Mouse (Mus musculus) G1E (cell line): Measurements from ENCODE around the gene Lsm2.

ENCODE experiments used
- CTCF ChIP-seq: IDR thresholded peaks from 2 replicates; pipeline ENCODE4 v1.5.1; 2012; ENCODE audit warnings: low read depth, low read length, inconsistent platforms, mixed read lengths
- GATA1 ChIP-seq: IDR thresholded peaks from 2 replicates; pipeline ENCODE4 v1.6.1; 2012; ENCODE audit warnings: borderline replicate concordance, low read length, inconsistent platforms, mixed read lengths
- GATA2 ChIP-seq: IDR thresholded peaks from 2 replicates; pipeline ENCODE4 v1.6.1; 2012; ENCODE audit warnings: low read depth, low read length, inconsistent platforms, borderline replicate concordance
- POLR2AphosphoS5 ChIP-seq: IDR thresholded peaks from 2 replicates; pipeline ENCODE4 v1.6.1; 2012; ENCODE audit warnings: low read depth, low read length, inconsistent platforms; ENCODE audit not compliant: insufficient replicate concordance
- TAL1 ChIP-seq: conservative IDR thresholded peaks from 2 replicates; pipeline ENCODE4 v1.6.1; 2012; ENCODE audit warnings: low read depth, low read length, inconsistent platforms, mixed read lengths

DNA sequence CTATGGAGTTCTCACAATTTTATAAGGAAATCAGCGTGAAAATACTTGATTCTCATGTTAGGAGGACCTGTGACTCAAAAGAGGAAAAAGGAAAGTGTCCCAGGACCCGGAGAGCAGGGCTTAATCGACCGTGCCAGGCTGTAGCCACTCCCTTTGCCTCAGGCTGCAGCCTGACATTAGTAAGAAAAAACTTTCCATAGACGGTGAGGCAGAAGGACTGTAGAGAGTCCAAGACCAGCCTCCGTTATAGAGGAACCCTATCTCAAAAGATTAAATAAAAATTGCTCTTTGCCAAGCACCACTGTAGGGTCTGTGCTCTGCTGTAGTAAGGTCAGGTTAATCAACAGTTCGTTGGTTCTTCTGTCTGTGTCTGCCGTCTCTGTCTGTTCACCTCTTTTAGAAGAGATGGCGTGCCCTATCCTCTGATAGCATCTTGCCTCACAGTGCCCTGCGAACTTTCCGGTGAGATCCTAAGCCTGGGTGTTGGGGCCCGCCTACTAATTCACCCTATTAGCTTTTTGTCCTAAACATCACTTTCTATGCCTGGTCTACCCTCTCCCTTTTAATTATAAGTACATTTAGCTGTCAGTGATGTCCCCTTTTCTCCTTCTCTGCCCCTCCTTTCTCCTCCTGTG, 21.7 kb upstream of the Lsm2 start:
- TF ChIP-seq CTCF (no peak), GATA2 (no peak), GATA1 (no peak), POLR2AphosphoS5 (no peak), TAL1 (no peak)
